Mouse (Mus musculus) stomach, postnatal 0 days (tissue): ENCODE data around the gene Adam10. TPM values are rescaled to one million over a fixed set of nuclear protein-coding genes. Genes with fewer than 3 reads are reported as not detected.

ENCODE experiments used
- ATAC-seq: fragments of 200-750 bp; cut with Nextera tagmentation; 2 replicates; pipeline ENCODE4 v1.8.0; 2017; ENCODE audit not compliant: low FRiP score, low TSS enrichment
- DNase-seq: peaks from one replicate; pipeline ENCODE4 v3.0.0-alpha.2; 2016; ENCODE audit warnings: low spot score
- H3K27ac ChIP-seq: fragments of 300-500 bp; sonication (generic); replicated peaks from 2 replicates; pipeline ENCODE4 v1.5.1; 2014; ENCODE audit warnings: mild to moderate bottlenecking, control low read depth
- H3K27me3 ChIP-seq: fragments of 300-500 bp; sonication (generic); 2 replicates; pipeline ENCODE4 v1.6.1; 2014; ENCODE audit warnings: low read length; ENCODE audit not compliant: control insufficient read depth, insufficient read depth
- H3K36me3 ChIP-seq: fragments of 300-500 bp; sonication (generic); 2 replicates; pipeline ENCODE4 v1.6.1; 2014; ENCODE audit warnings: low read length, mixed read lengths; ENCODE audit not compliant: control insufficient read depth, insufficient read depth
- H3K4me1 ChIP-seq: fragments of 300-500 bp; sonication (generic); replicated peaks from 2 replicates; pipeline ENCODE4 v1.6.1; 2014; ENCODE audit warnings: antibody characterized with exemption; ENCODE audit not compliant: control insufficient read depth, insufficient read depth
- H3K4me2 ChIP-seq: fragments of 300-500 bp; sonication (generic); replicated peaks from 2 replicates; pipeline ENCODE4 v1.6.1; 2014; ENCODE audit warnings: low read depth, mild to moderate bottlenecking, control low read depth, moderate library complexity
- H3K4me3 ChIP-seq: fragments of 300-500 bp; sonication (generic); 2 replicates; pipeline ENCODE4 v1.5.1; 2014; ENCODE audit warnings: low read depth, low read length, control low read depth
- H3K9ac ChIP-seq: fragments of 300-500 bp; sonication (generic); 2 replicates; pipeline ENCODE4 v1.6.1; 2014; ENCODE audit warnings: mild to moderate bottlenecking, low read length, control low read depth, mixed read lengths
- H3K9me3 ChIP-seq: fragments of 300-500 bp; sonication (generic); 2 replicates; pipeline ENCODE4 v1.6.1; 2016; ENCODE audit warnings: low read length; ENCODE audit not compliant: control insufficient read depth
- CTCF ChIP-seq: IDR thresholded peaks from 2 replicates; pipeline ENCODE4 v1.5.1; 2016; ENCODE audit warnings: antibody characterized with exemption, low read depth, mild to moderate bottlenecking, moderate library complexity
- EP300 ChIP-seq: optimal IDR thresholded peaks from 2 replicates; pipeline ENCODE3; 2016; ENCODE audit warnings: antibody characterized with exemption
- WGBS: fragments of 180-500 bp; shearing (Covaris S2); extraction: QIAGEN DNeasy Blood & Tissue Kit; methylation state at CpG from one replicate; pipeline ENCODE4 v1.1.7; 2014; 5-methylcytosine and 5-hydroxymethylcytosine counted together
- polyA plus RNA-seq: library from polyadenylated mRNA; unstranded; fragments of >200 nt; fragmentation: Nextera tagmentation; extraction: Ambion mirVana; gene quantifications from 2 replicates; pipeline ENCODE4 v1.2.1, GENCODE M21; 2015

The Adam10 gene
- polyA plus RNA-seq, 1 experiment from 2014 or later: 48.2 TPM

DNA sequence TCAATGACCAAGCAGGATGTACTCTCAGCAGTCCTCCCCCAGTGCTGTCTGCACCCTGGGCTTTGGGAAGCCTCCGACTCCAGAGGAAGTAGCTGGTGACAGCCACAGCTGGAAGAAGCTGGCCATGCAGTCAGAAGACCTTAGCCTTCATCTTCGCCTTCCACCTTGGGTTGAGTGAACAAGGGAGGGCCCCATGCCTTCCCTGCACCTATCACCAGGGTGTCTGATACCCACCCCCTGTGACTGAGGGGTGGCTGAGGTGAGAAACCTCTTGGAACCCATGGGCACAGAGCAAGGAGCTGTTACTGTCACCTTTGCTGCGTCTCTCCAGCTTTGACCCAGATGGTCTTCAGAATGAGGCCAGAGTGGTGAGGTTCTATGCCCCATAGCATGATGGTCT, 123.0 kb downstream of the Adam10 start:
- no peaks in the 10 kb centered on the region for H3K4me1 ChIP-seq
- no peak overlapping the region for H3K27ac ChIP-seq
- no peak overlapping the region for H3K4me3 ChIP-seq
- TF ChIP-seq CTCF: no peak
- no peak for TF ChIP-seq EP300
- DNase-seq (no peak), ATAC-seq (no peak)
- H3K36me3 ChIP-seq: no peaks in the 10 kb centered on the region
- 80% methylated on average over 3 of the region's 3 CpGs for WGBS
- no peaks in the 10 kb centered on the region for H3K9me3 ChIP-seq
- no peak overlapping the region for H3K9ac ChIP-seq
- H3K27me3 ChIP-seq: no peaks in the 10 kb centered on the region
- H3K4me2 ChIP-seq: no peak overlapping the region

DNA sequence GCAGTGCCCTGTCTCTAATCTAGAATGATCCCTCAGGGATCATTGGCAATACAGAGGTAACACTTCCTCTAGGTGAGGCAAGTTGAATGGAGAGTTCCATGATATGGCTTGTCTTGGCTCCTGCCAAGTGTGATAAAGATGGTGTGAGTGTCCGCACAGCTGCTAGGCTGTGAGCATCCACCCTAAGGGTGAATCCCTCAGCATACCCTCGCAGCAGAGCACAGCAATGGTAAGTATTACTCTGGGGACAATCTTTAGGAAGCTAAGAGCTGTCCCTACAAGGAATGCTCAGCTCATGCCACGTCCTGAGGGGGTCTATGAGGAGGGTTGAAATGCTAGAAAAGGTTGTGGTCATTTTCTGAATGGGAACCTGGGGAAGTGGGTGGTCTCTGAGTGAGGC, 124.0 kb downstream of the Adam10 start:
- H3K27me3 ChIP-seq: no peaks in the 10 kb centered on the region
- H3K4me1 ChIP-seq: no peaks in the 10 kb centered on the region
- H3K9me3 ChIP-seq: no peaks in the 10 kb centered on the region
- H3K4me2 ChIP-seq: no peak overlapping the region
- no peak for TF ChIP-seq CTCF
- no peak for TF ChIP-seq EP300
- H3K9ac ChIP-seq: no peak overlapping the region
- no peak overlapping the region for H3K27ac ChIP-seq
- ATAC-seq: no peak
- DNase-seq: no peak
- WGBS: 77% methylated on average over 3 of the region's 3 CpGs
- no peak overlapping the region for H3K4me3 ChIP-seq
- H3K36me3 ChIP-seq: no peaks in the 10 kb centered on the region

GRCm38 (mm10) chr9:70806069-70806468, 127.3 kb downstream of the Adam10 start:
- H3K4me1 ChIP-seq: no peaks in the 10 kb centered on the region
- no peaks in the 10 kb centered on the region for H3K27me3 ChIP-seq
- no peaks in the 10 kb centered on the region for H3K36me3 ChIP-seq
- WGBS: 38% methylated on average over 1 of the region's 1 CpGs
- no peaks in the 10 kb centered on the region for H3K9me3 ChIP-seq
- no peak overlapping the region for H3K9ac ChIP-seq
- ATAC-seq (peak; percentile 73; the same call in 1 of the 2 replicates), DNase-seq (no peak)
- H3K4me2 ChIP-seq: no peak overlapping the region
- no peak overlapping the region for H3K27ac ChIP-seq
- H3K4me3 ChIP-seq: no peak overlapping the region
- TF ChIP-seq EP300: no peak
- TF ChIP-seq CTCF: no peak

- H3K27me3 ChIP-seq: no peaks in the 10 kb centered on the region
- no peak for DNase-seq
Observed at GRCm38 (mm10) chr9:70807714-70808113, 128.9 kb downstream of the Adam10 start.

DNA sequence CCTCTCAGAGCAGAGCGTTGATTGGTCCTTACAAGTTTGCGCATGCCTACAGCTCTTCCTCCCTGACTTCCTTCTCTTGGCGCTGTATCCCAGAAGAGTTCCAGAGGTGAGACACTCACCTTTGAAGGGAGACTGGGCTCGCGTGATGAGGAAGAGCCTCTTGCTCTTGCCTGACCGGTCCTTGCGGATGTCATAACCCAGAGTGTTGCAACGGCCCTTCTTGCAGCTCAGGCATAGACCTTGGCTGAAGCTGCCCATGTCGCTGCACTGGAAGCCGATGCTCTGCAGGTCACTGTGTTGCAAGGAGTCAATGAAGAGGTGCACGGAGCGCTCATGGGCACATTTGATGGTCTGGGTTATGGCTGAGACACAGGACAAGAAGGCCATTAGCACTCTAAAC, 133.8 kb downstream of the Adam10 start:
- H3K27ac ChIP-seq: no peak overlapping the region
- TF ChIP-seq EP300: no peak
- no peak for TF ChIP-seq CTCF
- ATAC-seq (no peak), DNase-seq (no peak)
- no peaks in the 10 kb centered on the region for H3K4me1 ChIP-seq
- no peak overlapping the region for H3K4me2 ChIP-seq
- H3K27me3 ChIP-seq: no peaks in the 10 kb centered on the region
- WGBS: 88% methylated on average over 12 of the region's 12 CpGs
- no peaks in the 10 kb centered on the region for H3K36me3 ChIP-seq
- no peak overlapping the region for H3K9ac ChIP-seq
- no peaks in the 10 kb centered on the region for H3K9me3 ChIP-seq
- no peak overlapping the region for H3K4me3 ChIP-seq

More at GRCm38 (mm10) chr9:70807714-70808113, 128.9 kb downstream of the Adam10 start:
- 41% methylated on average over 9 of the region's 11 CpGs for WGBS
- Histone ChIP-seq H3K4me2 (no peak overlapping the region), H3K36me3 (no peaks in the 10 kb centered on the region), H3K9ac (no peak overlapping the region), H3K27ac (no peak overlapping the region), H3K9me3 (no peaks in the 10 kb centered on the region), H3K4me3 (no peak overlapping the region), H3K4me1 (no peaks in the 10 kb centered on the region)
- TF ChIP-seq EP300 (no peak), CTCF (no peak)
- ATAC-seq: no peak

- TF ChIP-seq CTCF: no peak
- TF ChIP-seq EP300: no peak
- Histone ChIP-seq H3K36me3 (no peaks in the 10 kb centered on the region), H3K4me2 (no peak overlapping the region), H3K4me1 (no peaks in the 10 kb centered on the region), H3K27me3 (no peaks in the 10 kb centered on the region), H3K4me3 (no peak overlapping the region), H3K9ac (no peak overlapping the region), H3K27ac (no peak overlapping the region), H3K9me3 (no peaks in the 10 kb centered on the region)
- DNase-seq: no peak
- WGBS: 57% methylated on average over 14 of the region's 14 CpGs
- no peak for ATAC-seq
Observed at GRCm38 (mm10) chr9:70816701-70817305, 138.0 kb downstream of the Adam10 start.
